Mouse (Mus musculus) brain, adult 10 weeks (tissue): Measurements from ENCODE around the gene Sept6. TPM values are rescaled to one million over a fixed set of nuclear protein-coding genes. Genes with fewer than 3 reads are reported as not detected.

Source experiments
- polyA plus RNA-seq: library from polyadenylated mRNA; stranded (reverse); fragments of 350-450 nt; fragmentation: Illumina TruSeq; extraction: RNeasy Lipid Tissue Mini Kit (QIAGEN cat#74804); gene quantifications from one replicate; pipeline ENCODE4 v1.2.3, GENCODE M21; 2015; ENCODE audit warnings: low read depth, low replicate concordance

The Sept6 gene
- 71.2 TPM for polyA plus RNA-seq

DNA sequence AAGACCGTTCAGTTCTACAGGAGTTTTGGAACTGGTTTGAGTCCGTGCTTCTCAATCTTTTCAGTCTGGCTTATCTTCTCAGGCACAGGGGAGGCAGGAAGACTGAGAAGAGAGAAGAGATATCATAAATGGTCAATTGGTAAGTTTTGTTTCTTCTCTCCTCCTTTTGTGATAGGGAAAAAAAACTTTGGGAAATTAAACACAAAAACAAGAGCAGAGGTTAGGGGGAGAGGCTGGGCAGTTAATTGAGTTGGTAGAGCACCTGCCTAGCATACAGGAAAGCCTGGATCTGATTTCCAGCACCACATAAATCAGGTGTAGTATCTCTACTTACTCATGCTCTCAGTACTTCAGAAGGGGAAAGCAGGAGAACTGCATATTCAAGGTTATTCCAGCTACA lies at the start of gene Sept6:
Gene Sept6 (minus strand): TSS at position 101 of the 400 bp plus-strand sequence.

DNA sequence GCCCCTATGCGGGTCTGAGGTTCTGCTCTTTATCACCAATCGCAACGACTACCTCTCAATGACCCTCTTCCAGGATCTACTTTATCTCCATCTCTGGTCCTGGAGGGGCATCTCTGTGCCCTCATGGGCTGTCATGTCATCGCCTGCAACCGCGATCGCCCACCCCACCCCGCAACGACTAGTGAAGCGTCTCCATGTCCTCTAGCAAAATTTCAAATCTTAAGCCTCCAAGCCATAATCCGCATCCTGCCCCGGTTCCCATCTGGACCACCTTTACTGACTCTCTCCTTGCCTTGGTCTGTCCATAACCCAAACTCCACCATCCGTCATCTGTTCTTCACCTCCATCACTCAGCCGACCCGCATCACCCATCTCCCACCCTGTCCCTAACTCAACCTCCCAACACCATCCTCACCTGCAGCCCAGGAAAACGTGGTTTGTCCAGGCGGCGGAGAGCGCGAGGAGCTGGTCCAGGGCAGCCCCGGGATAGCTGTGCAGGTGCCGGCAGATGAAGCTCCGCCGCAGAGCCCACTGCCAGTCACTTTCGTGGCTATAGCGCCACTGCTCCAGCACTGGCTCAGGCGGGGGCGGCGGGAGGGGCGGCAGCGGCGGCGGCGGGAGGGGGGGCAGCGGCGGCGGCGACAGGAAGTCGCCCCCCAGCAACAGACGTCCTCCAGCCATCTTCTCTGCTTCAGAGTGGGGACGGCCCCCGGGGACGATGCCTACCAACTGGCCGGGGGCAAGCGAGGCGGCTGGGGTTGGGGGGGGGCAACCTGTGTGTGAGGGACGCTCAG lies 89.1 kb downstream of the Sept6 start, which contains the start of gene Nkrf:
Gene Nkrf (minus strand): TSS at position 579 of the 794 bp plus-strand sequence.

DNA sequence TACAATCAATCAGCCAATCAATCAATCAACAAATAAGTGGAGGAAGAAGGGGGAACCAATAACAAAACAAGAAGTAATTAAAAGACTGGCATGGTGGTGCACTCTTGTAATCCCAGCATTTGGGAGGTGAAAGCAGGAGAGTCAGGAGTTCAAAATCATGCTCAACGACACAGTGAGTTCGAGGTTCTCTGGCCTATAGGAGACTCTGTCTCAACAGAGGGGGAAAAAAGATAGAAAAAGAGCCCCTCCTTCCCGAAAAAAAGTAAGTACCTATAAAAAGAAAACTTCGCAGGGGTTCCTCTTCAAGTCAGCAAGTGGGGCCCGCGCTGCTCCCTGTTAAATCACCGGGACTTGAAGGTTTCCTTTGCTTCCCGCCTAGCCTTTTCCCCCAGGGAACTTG lies 117.8 kb downstream of the Sept6 start, which contains the start of the genes Ube2a and C330007P06Rik:
Gene Ube2a (plus strand): TSS at position 136 of the 400 bp plus-strand sequence.
Gene C330007P06Rik (minus strand): TSS at position 347 of the 400 bp plus-strand sequence.

Other genes with a start within 250 kb of the Sept6 start
- not detected for gene Slc25a43, start 248.1 kb downstream of the Sept6 start, polyA plus RNA-seq
- gene Slc25a5, start 196.1 kb downstream of the Sept6 start, polyA plus RNA-seq = 642 TPM
- gene Ube2a, start 117.9 kb downstream of the Sept6 start, polyA plus RNA-seq = 78.7 TPM
- gene C330007P06Rik, start 117.7 kb downstream of the Sept6 start, polyA plus RNA-seq = 45.3 TPM
- gene Nkrf, start 88.9 kb downstream of the Sept6 start, polyA plus RNA-seq = 31.4 TPM
- not detected for gene Sowahd, start 57.1 kb upstream of the Sept6 start, polyA plus RNA-seq
- 462 TPM for gene Rpl39, start 93.6 kb upstream of the Sept6 start, polyA plus RNA-seq
- 19.4 TPM for gene Upf3b, start 118.5 kb upstream of the Sept6 start, polyA plus RNA-seq
- gene Nkap, start 135.0 kb upstream of the Sept6 start, polyA plus RNA-seq = 10.6 TPM
- gene Akap14, start 177.0 kb upstream of the Sept6 start, polyA plus RNA-seq = 0.51 TPM
- gene Ndufa1, start 199.4 kb upstream of the Sept6 start, polyA plus RNA-seq = 495 TPM
- 8.0 TPM for gene Rnf113a1, start 199.5 kb upstream of the Sept6 start, polyA plus RNA-seq
- gene Gm9, start 219.2 kb upstream of the Sept6 start, polyA plus RNA-seq = not detected
- gene Rhox1, start 230.5 kb upstream of the Sept6 start, polyA plus RNA-seq = not detected